Mouse (Mus musculus): Measurements from ENCODE around the gene Lix1l. TPM values are rescaled to one million over a fixed set of nuclear protein-coding genes. Genes with fewer than 3 reads are reported as not detected.
A peak's percentile ranks its signal among the peaks of the same experiment; 100 is the strongest.

Gene Lix1l
- total RNA-seq, 1 experiment, result 4.6 TPM

DNA sequence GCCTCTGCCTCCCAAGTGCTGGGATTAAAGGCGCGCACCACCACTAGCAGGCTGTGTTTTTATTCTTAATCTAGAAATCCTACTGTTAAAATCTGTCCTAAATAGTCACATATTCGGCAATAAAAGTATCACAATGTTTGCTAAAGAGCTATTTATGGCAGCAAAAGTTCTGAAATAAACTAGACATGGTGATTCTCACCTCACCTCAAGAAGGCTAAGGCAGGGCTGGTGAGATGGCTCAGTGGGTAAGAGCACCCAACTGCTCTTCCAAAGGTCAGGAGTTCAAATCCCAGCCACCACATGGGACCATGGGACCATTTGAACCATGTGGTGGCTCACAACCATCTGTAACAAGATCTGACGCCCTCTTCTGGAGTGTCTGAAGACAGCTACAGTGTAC lies 10.3 kb upstream of the Lix1l start:
- H3K27ac ChIP-seq (ENCODE audit: insufficient read depth, low read depth, low read length, poor library complexity, severe bottlenecking), result no peak overlapping the region
- peaks cover 7 to 10% of the 10 kb centered on the region in 2 experiments; a peak in 3 of 4 replicates for H3K4me1 ChIP-seq (ENCODE audit: control insufficient read depth in 2 of 2, insufficient read depth in 2 of 2, low read length in 2 of 2, poor library complexity in 1 of 2)
- TF ChIP-seq ZC3H11A (IDR thresholded peaks at IDR 0.05; ENCODE audit: borderline replicate concordance, low read depth, low read length), result no peak
- no peak for TF ChIP-seq ZNF384 (IDR thresholded peaks at IDR 0.05; ENCODE audit: low read depth, low read length)
- no peak for TF ChIP-seq MAFK (IDR thresholded peaks at IDR 0.05; ENCODE audit: insufficient read depth, low read depth, low read length)
- TF ChIP-seq HCFC1 (IDR thresholded peaks at IDR 0.05; ENCODE audit: borderline replicate concordance, insufficient read depth, low read length), result no peak
- no peak for TF ChIP-seq CHD2 (IDR thresholded peaks at IDR 0.05; ENCODE audit: low read depth, low read length)
- no peak overlapping the region for H3K9ac ChIP-seq (ENCODE audit: insufficient read depth, low read depth, low read length, poor library complexity, severe bottlenecking)
- H3K36me3 ChIP-seq (ENCODE audit: control insufficient read depth, insufficient read depth, low read length, poor library complexity, severe bottlenecking), result no peaks in the 10 kb centered on the region
- in situ Hi-C loops (cut with MboI; ENCODE audit: low sequenced_read_pairs in 2 of 2, unreplicated experiment in 2 of 2), result no loop called here
- no peaks in the 10 kb centered on the region for H3K9me3 ChIP-seq (ENCODE audit: control insufficient read depth, insufficient read depth, low read depth, low read length)
- no peak overlapping the region for H3K4me3 ChIP-seq (ENCODE audit: insufficient read depth in 1 of 2, low read depth in 1 of 2, low read length in 2 of 2, poor library complexity in 1 of 2, severe bottlenecking in 1 of 2)
- no peak for DNase-seq (ENCODE audit: low read depth, low spot score)

DNA sequence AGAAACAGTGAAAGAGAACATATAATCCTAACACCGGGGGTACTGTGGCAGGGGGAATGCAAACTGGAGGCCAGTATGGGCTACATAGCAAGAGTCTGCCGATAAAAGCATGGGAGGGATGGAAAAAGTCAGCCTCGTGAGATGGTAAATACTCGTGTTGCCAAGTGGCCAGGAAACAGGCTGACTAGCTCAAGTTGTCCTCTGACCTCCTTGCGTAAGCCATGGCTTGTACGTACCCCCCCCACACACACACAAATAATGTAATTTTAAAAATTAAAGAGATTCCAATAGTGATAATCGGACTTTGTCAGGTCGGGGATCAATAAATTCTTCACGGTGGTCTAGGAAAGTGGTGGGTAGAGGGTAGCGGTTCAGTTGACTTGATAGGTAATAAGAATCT lies 7.6 kb upstream of the Lix1l start:
- peak overlapping the region; percentile 84 to 96 for H3K4me3 ChIP-seq (ENCODE audit: insufficient read depth in 1 of 2, low read depth in 1 of 2, low read length in 2 of 2, poor library complexity in 1 of 2, severe bottlenecking in 1 of 2)
- H3K9ac ChIP-seq (ENCODE audit: insufficient read depth, low read depth, low read length, poor library complexity, severe bottlenecking), result peak overlapping the region; percentile 82; the same call in 1 of the 2 replicates
- in situ Hi-C loops (cut with MboI; ENCODE audit: low sequenced_read_pairs in 2 of 2, unreplicated experiment in 2 of 2), result no loop called here
- peaks cover 13 to 14% of the 10 kb centered on the region in 2 experiments for H3K4me1 ChIP-seq (ENCODE audit: control insufficient read depth in 2 of 2, insufficient read depth in 2 of 2, low read length in 2 of 2, poor library complexity in 1 of 2)
- TF ChIP-seq ZNF384 (IDR thresholded peaks at IDR 0.05; ENCODE audit: low read depth, low read length) (no peak), ZC3H11A (IDR thresholded peaks at IDR 0.05; ENCODE audit: borderline replicate concordance, low read depth, low read length) (no peak), MAFK (IDR thresholded peaks at IDR 0.05; ENCODE audit: insufficient read depth, low read depth, low read length) (no peak), HCFC1 (IDR thresholded peaks at IDR 0.05; ENCODE audit: borderline replicate concordance, insufficient read depth, low read length) (no peak), CHD2 (IDR thresholded peaks at IDR 0.05; ENCODE audit: low read depth, low read length) (no peak)
- no peaks in the 10 kb centered on the region for H3K36me3 ChIP-seq (ENCODE audit: control insufficient read depth, insufficient read depth, low read length, poor library complexity, severe bottlenecking)
- H3K27ac ChIP-seq (ENCODE audit: insufficient read depth, low read depth, low read length, poor library complexity, severe bottlenecking), result no peak overlapping the region
- DNase-seq (ENCODE audit: low read depth, low spot score), result no peak
- H3K9me3 ChIP-seq (ENCODE audit: control insufficient read depth, insufficient read depth, low read depth, low read length), result no peaks in the 10 kb centered on the region

GRCm38 (mm10) chr3:96593790-96594560 lies 7.0 kb upstream of the Lix1l start, which contains the start of gene Polr3gl:
Gene Polr3gl (minus strand): TSS chr3:96594181.
- H3K4me1 ChIP-seq (ENCODE audit: control insufficient read depth in 2 of 2, insufficient read depth in 2 of 2, low read length in 2 of 2, poor library complexity in 1 of 2), result peaks cover 13 to 18% of the 10 kb centered on the region in 2 experiments
- no peaks in the 10 kb centered on the region for H3K36me3 ChIP-seq (ENCODE audit: control insufficient read depth, insufficient read depth, low read length, poor library complexity, severe bottlenecking)
- H3K9ac ChIP-seq (ENCODE audit: insufficient read depth, low read depth, low read length, poor library complexity, severe bottlenecking), result peak within 1 kb of the TSS; percentile 82
- no peaks in the 10 kb centered on the region for H3K9me3 ChIP-seq (ENCODE audit: control insufficient read depth, insufficient read depth, low read depth, low read length)
- peak; percentile 96 for DNase-seq (ENCODE audit: low read depth, low spot score)
- H3K4me3 ChIP-seq (ENCODE audit: insufficient read depth in 1 of 2, low read depth in 1 of 2, low read length in 2 of 2, poor library complexity in 1 of 2, severe bottlenecking in 1 of 2), result peak within 1 kb of the TSS; percentile 84 to 96
- in situ Hi-C loops (cut with MboI; ENCODE audit: low sequenced_read_pairs in 2 of 2, unreplicated experiment in 2 of 2), result no loop called here
- peak within 1 kb of the TSS; percentile 67; the same call in 1 of the 2 replicates for H3K27ac ChIP-seq (ENCODE audit: insufficient read depth, low read depth, low read length, poor library complexity, severe bottlenecking)
- TF ChIP-seq ZNF384 (IDR thresholded peaks at IDR 0.05; ENCODE audit: low read depth, low read length) (no peak), ZC3H11A (IDR thresholded peaks at IDR 0.05; ENCODE audit: borderline replicate concordance, low read depth, low read length) (no peak), HCFC1 (IDR thresholded peaks at IDR 0.05; ENCODE audit: borderline replicate concordance, insufficient read depth, low read length) (no peak), CHD2 (IDR thresholded peaks at IDR 0.05; ENCODE audit: low read depth, low read length) (no peak; the same call in 1 of the 2 replicates), MAFK (IDR thresholded peaks at IDR 0.05; ENCODE audit: insufficient read depth, low read depth, low read length) (no peak)

- Histone ChIP-seq H3K36me3 (ENCODE audit: control insufficient read depth, insufficient read depth, low read length, poor library complexity, severe bottlenecking) (no peaks in the 10 kb centered on the region), H3K27ac (ENCODE audit: insufficient read depth, low read depth, low read length, poor library complexity, severe bottlenecking) (no peak overlapping the region), H3K4me3 (ENCODE audit: insufficient read depth in 1 of 2, low read depth in 1 of 2, low read length in 2 of 2, poor library complexity in 1 of 2, severe bottlenecking in 1 of 2) (no peak overlapping the region), H3K4me1 (ENCODE audit: control insufficient read depth in 2 of 2, insufficient read depth in 2 of 2, low read length in 2 of 2, poor library complexity in 1 of 2) (peaks cover 13 to 17% of the 10 kb centered on the region in 2 experiments), H3K9ac (ENCODE audit: insufficient read depth, low read depth, low read length, poor library complexity, severe bottlenecking) (no peak overlapping the region), H3K9me3 (ENCODE audit: control insufficient read depth, insufficient read depth, low read depth, low read length) (no peaks in the 10 kb centered on the region)
- DNase-seq (ENCODE audit: low read depth, low spot score), result no peak
- TF ChIP-seq ZNF384 (IDR thresholded peaks at IDR 0.05; ENCODE audit: low read depth, low read length) (no peak), MAFK (IDR thresholded peaks at IDR 0.05; ENCODE audit: insufficient read depth, low read depth, low read length) (no peak), HCFC1 (IDR thresholded peaks at IDR 0.05; ENCODE audit: borderline replicate concordance, insufficient read depth, low read length) (no peak), ZC3H11A (IDR thresholded peaks at IDR 0.05; ENCODE audit: borderline replicate concordance, low read depth, low read length) (no peak), CHD2 (IDR thresholded peaks at IDR 0.05; ENCODE audit: low read depth, low read length) (no peak)
- in situ Hi-C loops (cut with MboI; ENCODE audit: low sequenced_read_pairs in 2 of 2, unreplicated experiment in 2 of 2), result no loop called here
Measured at GRCm38 (mm10) chr3:96594851-96595250, 6.1 kb upstream of the Lix1l start.

Measured in ES-E14 (cell line).